Mouse (Mus musculus) kidney, adult 11 months (tissue): Measurements from ENCODE around the gene Ctnnb1.
A peak's percentile ranks its signal among the peaks of the same experiment; 100 is the strongest.

ENCODE experiments used
- DNase-seq: peaks from one replicate; pipeline ENCODE4 v3.0.0; 2022

Gene Ctnnb1

GRCm38 (mm10) chr9:120930021-120930420 is 1.0 kb downstream of the Ctnnb1 start:
- DNase-seq, result no peak

GRCm38 (mm10) chr9:120930811-120931210 is 1.8 kb downstream of the Ctnnb1 start:
- DNase-seq, result no peak

GRCm38 (mm10) chr9:120932371-120932770 is 3.4 kb downstream of the Ctnnb1 start:
- no peak for DNase-seq

- peak; percentile 94 for DNase-seq
Measured at GRCm38 (mm10) chr9:120932797-120933586, 4.0 kb downstream of the Ctnnb1 start.

- DNase-seq, result no peak
Measured at GRCm38 (mm10) chr9:120933587-120933885, 4.5 kb downstream of the Ctnnb1 start.

GRCm38 (mm10) chr9:120933886-120934758 is 5.1 kb downstream of the Ctnnb1 start:
- peak; percentile 43 for DNase-seq

- DNase-seq, result peak; percentile 49
Measured at GRCm38 (mm10) chr9:120934821-120935633, 6.0 kb downstream of the Ctnnb1 start.

GRCm38 (mm10) chr9:120935634-120935922 is 6.6 kb downstream of the Ctnnb1 start:
- no peak for DNase-seq

- peak; percentile 66 for DNase-seq
Measured at GRCm38 (mm10) chr9:120936351-120936750, 7.3 kb downstream of the Ctnnb1 start.

- no peak for DNase-seq
Measured at GRCm38 (mm10) chr9:120940858-120941257, 11.8 kb downstream of the Ctnnb1 start.

GRCm38 (mm10) chr9:120943757-120944156 is 14.7 kb downstream of the Ctnnb1 start:
- DNase-seq, result no peak

- no peak for DNase-seq
Measured at GRCm38 (mm10) chr9:120944211-120944610, 15.2 kb downstream of the Ctnnb1 start.

GRCm38 (mm10) chr9:120946131-120946530 is 17.1 kb downstream of the Ctnnb1 start:
- no peak for DNase-seq

GRCm38 (mm10) chr9:120948832-120949231 is 19.8 kb downstream of the Ctnnb1 start:
- DNase-seq, result no peak

- no peak for DNase-seq
Measured at GRCm38 (mm10) chr9:120950761-120951160, 21.7 kb downstream of the Ctnnb1 start.

GRCm38 (mm10) chr9:120951947-120952346 is 22.9 kb downstream of the Ctnnb1 start:
- no peak for DNase-seq

- no peak for DNase-seq
Measured at GRCm38 (mm10) chr9:120958051-120958450, 29.0 kb downstream of the Ctnnb1 start.

- no peak for DNase-seq
Measured at GRCm38 (mm10) chr9:120958560-120958959, 29.5 kb downstream of the Ctnnb1 start.

- DNase-seq, result no peak
Measured at GRCm38 (mm10) chr9:120959225-120959624, 30.2 kb downstream of the Ctnnb1 start.

- no peak for DNase-seq
Measured at GRCm38 (mm10) chr9:120960611-120961010, 31.6 kb downstream of the Ctnnb1 start.

- no peak for DNase-seq
Measured at GRCm38 (mm10) chr9:120961466-120961865, 32.5 kb downstream of the Ctnnb1 start.

GRCm38 (mm10) chr9:120961969-120962700 is 33.1 kb downstream of the Ctnnb1 start:
- peak; percentile 73 for DNase-seq

GRCm38 (mm10) chr9:120963104-120963503 is 34.1 kb downstream of the Ctnnb1 start:
- peak; percentile 37 for DNase-seq
